Mouse (Mus musculus): ENCODE results near the gene Ttbk2.

Ttbk2 gene

GRCm38 (mm10) chr2:120850424-120851082 is at the start of gene Ttbk2:
Ttbk2 (minus strand) TSS chr2:120850604.
- peak; percentile 98 for DNase-seq (ENCODE audit: low spot score)

DNA sequence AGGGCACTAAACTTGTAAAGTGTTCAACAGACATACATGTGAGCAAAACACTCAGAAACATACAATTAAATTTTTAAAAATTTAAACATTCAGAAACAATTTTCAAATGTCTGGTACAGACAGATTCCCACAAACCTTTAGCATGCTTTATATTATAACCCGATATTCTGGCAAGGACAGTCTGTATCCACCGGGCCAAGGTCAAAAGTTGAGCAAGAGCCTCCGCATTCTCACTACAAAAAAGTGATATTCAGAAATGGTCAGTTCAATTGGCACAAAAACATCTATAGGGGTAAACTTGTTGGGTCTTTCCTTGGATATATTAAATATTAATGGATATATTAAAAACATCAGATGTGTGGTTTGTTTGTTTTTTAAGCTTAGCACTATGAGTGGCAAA is 46.0 kb upstream of the Ttbk2 start:
- DNase-seq (ENCODE audit: low spot score), result no peak

GRCm38 (mm10) chr2:120887601-120888000 is 37.2 kb upstream of the Ttbk2 start:
- DNase-seq (ENCODE audit: low spot score), result no peak

- no peak for DNase-seq (ENCODE audit: low spot score)
Measured at GRCm38 (mm10) chr2:120873192-120873591, 22.8 kb upstream of the Ttbk2 start.

DNA sequence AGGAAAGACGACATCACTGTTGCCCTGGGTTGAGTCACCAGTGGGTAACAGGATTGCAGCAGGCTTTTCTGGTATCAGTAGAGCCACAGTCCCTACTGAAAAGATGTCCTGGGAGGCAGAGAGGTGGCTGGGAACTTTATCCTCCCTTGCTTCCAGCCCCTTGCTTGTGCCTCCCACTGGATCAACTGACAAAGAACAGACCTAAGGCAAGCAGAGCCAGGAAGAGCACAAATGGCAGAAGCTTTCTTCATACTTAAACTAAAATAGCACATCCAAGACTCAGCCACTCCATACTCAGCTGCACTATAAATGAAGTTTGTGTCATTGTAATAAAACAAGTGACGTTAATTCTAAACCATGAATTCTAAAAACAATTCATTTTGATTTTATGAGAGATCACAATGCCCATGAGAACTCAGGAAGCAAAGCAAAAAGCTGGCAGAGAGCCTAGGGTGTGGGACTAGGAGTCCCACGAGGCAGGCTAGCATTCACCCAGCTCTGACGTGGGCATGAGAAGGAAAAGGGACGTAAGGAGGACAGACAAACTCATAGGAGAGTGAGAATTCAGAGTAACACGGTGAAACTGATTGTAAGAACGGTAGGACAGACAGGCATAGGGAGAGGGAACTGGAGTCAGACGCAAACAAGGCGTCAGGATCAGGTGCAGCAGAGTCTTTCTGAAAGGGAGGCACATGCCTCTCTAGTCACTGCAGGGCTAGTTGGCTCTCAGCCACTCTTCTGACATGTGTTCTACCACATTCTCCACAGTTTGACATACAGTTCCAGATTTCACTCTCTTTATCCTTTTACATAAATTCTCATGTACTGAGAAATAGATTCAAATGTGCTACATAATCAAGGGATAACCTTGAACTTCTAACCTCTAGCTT is 21.3 kb upstream of the Ttbk2 start:
- no peak for DNase-seq (ENCODE audit: low spot score)

DNA sequence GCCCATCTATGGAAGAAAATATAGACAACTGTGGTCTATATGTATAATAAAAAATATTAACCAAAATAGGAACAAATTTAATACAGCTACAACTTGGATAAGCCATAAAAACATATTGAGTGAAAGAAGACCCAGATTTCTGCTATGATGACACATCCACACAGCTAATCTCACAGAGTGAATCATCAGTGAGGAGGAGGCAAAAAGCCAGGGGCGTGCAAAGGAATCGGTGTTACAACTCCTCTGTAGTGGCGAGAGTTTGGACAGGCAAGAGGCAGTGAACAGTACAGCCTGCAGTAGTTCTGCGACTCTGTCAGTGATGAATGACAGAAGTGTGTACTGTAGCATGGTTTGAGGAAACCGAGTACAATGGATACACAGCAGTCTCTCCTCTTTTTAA is 16.9 kb upstream of the Ttbk2 start:
- DNase-seq (ENCODE audit: low spot score), result no peak

- DNase-seq (ENCODE audit: low spot score), result no peak
Measured at GRCm38 (mm10) chr2:120866561-120866960, 16.2 kb upstream of the Ttbk2 start.

- DNase-seq (ENCODE audit: low spot score), result no peak
Measured at GRCm38 (mm10) chr2:120863389-120863788, 13.0 kb upstream of the Ttbk2 start.

DNA sequence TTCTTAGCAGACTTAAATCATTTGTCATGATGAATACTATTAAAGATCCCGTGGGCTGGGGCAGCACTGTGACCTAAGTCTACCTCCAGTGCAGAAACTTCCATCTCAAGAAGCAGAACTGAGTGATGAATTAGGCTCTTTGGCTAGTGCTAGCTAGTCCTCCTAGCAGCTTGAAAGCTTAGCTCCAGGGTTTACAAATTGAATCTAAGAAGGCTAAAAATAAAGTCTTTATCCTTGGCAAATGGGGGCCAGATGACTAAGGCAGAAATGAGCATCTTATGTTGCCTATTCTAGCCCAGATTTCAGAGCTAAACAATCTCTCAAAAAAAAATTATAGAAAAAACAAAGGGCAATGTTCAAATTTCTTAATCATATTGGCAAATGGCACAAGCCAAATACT is 10.3 kb upstream of the Ttbk2 start:
- no peak for DNase-seq (ENCODE audit: low spot score)

DNA sequence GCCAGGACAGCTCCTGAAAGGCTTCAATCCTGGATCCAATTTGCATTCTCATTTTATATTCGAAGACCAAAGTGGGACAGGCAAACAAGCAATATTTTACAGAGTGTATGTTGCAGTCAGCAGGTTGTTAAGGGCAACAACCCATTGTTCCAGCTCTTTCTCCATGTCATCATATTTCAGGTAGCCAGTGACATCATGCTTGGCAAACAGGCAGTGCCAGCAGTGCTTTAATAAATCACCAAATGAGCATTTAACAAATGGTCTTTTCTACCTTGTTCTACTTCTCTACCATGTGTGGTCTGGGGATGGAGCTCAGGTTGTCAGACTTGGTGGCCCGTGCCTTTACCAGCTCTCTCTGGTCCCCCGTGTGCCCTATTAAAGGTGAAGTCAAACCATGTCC is 7.7 kb upstream of the Ttbk2 start:
- no peak for DNase-seq (ENCODE audit: low spot score)

- no peak for DNase-seq (ENCODE audit: low spot score)
Measured at GRCm38 (mm10) chr2:120853151-120853550, 2.7 kb upstream of the Ttbk2 start.

- no peak for DNase-seq (ENCODE audit: low spot score)
Measured at GRCm38 (mm10) chr2:120852626-120853025, 2.2 kb upstream of the Ttbk2 start.

DNA sequence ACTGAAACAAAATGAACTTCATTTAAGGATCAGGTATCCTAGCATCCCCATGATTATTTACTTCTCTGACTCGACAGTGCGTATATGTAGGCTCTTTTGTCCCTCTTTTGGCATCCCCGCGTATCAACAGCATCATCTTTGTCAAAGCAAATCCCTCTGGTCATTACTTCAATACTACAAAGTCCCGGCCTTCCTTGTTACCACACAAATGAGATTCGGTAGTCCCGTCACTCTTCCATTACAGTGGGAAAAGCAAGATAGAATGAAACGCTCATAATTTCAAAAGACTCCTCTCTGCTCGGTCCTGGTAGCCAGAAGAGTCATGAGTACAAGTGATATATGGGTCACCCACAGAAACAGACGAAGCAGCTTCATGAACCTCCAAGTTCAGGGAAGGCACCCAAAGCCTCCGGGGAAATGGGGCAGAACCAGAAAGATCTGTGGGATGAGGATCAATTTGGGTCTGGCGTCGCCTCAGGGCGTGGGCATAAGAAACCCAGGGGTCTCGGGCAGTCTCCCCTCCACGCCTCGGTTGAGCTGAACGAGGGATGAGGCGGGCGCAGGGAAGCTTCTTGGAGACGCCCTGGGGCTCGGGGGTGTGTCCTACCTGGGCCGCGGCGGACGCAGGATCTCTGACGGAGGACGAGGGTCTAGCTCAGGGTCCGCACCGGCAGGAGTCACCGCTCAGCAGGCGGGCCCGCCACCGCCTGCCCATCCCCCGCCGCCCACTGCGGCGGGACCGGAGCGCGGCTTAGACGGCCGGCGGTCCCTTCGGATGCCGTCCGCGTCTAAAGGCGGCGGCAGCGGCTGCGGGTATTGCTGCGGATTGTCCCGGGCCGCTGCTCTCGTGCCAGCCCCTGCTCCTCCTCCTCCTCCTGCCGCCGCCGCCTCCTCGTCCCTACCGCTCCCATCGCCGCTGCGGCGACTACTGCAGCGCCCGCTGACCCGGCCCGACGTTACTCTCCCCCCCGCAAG is 668 bp downstream of the Ttbk2 start, which contains the start of gene Cdan1:
TSS of gene Cdan1 (minus strand) at position 680 of the 975 bp plus-strand sequence.
- no peak for DNase-seq (ENCODE audit: low spot score)

GRCm38 (mm10) chr2:120845280-120845679 is 5.1 kb downstream of the Ttbk2 start:
- DNase-seq (ENCODE audit: low spot score), result no peak

- no peak for DNase-seq (ENCODE audit: low spot score)
Measured at GRCm38 (mm10) chr2:120843990-120844389, 6.4 kb downstream of the Ttbk2 start.

DNA sequence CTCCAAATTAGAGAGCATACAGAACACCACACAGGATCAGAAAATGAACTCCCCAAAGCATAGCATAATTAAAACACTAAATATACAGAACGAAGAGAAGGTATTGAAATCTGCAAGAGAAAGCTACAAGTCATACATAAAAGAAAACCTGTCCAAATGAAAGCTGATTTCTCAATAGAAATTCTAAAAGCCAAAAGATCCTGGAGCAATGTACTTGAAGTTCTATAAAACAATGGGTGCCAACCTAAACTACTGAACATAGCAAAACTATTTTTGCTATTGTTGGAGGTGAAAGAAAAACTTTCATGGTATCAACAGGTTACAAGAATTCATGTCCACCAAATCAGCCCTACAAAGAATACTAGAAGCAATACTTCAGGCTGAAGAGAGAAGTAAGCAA is 9.2 kb downstream of the Ttbk2 start:
- DNase-seq (ENCODE audit: low spot score), result no peak

- no peak for DNase-seq (ENCODE audit: low spot score)
Measured at GRCm38 (mm10) chr2:120835167-120835566, 15.2 kb downstream of the Ttbk2 start.

GRCm38 (mm10) chr2:120826936-120827638 is 23.3 kb downstream of the Ttbk2 start:
- DNase-seq (ENCODE audit: low spot score), result no peak

DNA sequence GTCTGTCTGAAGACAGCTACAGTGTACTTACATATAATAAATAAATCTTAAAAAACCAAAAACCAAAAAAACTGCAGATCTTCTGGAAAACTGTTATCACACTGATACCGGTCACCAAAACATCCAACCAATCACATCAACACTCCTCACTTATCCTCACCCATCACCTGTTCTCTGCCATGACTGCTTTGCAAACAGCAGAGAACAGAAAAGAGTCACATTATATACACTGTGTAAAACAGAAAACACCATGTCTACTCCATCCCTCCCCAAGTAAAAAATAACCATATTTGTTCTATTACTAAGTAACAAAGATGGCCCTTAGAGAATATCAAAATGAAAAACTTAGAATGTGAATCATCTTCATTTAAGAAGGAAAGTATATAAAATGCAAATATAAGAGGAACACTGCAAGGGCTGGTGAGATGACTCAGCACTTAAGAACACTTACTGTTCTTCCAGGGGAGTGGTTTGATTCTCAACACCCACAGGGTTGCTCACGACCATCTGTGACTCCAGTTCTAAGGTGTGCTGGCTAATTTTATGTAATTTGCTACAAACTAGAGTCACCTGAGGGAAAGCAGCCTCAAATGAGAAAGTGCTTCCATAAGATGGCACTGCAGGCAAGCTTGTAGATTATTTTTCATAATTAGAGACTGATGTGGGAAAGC is 80.0 kb downstream of the Ttbk2 start:
- DNase-seq (ENCODE audit: low spot score), result no peak

DNA sequence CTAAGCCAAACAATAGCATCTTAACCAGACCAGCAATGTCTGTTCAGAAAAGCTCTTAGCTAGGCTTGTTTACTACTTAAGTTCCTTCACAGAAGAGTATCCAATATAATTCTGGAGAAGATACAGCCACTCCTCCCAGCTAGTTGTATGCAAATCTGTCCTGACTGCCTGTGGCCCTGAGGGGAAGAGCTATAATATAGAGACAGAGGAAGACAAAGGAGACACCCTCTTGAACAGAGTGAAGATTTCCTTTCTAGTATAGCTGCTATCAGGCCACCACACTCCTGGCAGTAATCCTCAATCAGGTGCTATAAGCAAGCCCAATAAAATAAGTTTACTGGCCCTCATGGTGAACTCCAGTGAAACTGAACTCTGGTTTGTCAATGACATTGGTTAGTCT is 88.5 kb downstream of the Ttbk2 start:
- DNase-seq (ENCODE audit: low spot score), result no peak

DNA sequence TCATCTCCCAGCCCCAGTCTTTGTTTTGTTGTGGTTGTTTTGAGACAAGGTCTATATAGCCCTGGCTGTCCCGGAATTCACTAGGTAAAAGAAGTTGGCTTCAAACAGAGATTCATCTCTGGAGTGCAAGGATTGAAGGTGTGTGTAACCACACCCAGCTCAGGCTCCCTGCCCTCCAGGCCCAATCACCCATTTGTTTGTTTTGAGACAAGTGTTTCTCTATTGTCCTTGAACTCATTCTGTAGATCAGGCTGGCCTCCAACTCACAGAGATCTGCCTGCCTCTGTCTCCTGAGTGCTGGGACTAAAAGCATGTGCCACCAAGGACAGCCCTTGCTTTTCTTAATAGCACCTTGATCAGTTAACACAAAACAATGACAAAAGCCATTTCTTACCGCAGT is 102.4 kb downstream of the Ttbk2 start:
- DNase-seq (ENCODE audit: low spot score), result no peak

All from layer of hippocampus, adult 9-10 months (tissue).